Mouse (Mus musculus): ENCODE data around the gene Lrrn1.

GRCm38 (mm10) chr6:107495830-107496229 lies 33.7 kb upstream of the Lrrn1 start:
- TF ChIP-seq CTCF (IDR thresholded peaks at IDR 0.05; ENCODE audit: low read depth, low read length) (no peak), GATA1 (IDR thresholded peaks at IDR 0.05; ENCODE audit: borderline replicate concordance, low read length) (no peak), TAL1 (conservative IDR thresholded peaks at IDR 0.05; ENCODE audit: low read depth, low read length) (no peak), GATA2 (IDR thresholded peaks at IDR 0.05; ENCODE audit: borderline replicate concordance, low read depth, low read length) (no peak)
